Mouse (Mus musculus): Measurements from ENCODE around the gene Adgrg5.

Adgrg5 gene

GRCm38 (mm10) chr8:94967071-94967470, 43.6 kb downstream of the Adgrg5 start:
- in situ Hi-C loops (cut with MboI, MseI) = no loop called here

- in situ Hi-C loops (cut with MboI, MseI) = no loop called here
These were observed 44.1 kb downstream of the Adgrg5 start for GRCm38 (mm10) chr8:94967554-94967953.

GRCm38 (mm10) chr8:94973270-94973669, 49.8 kb downstream of the Adgrg5 start:
- in situ Hi-C loops (cut with MboI, MseI) = no loop called here

- in situ Hi-C loops (cut with MboI, MseI) = no loop called here
These were observed 50.3 kb downstream of the Adgrg5 start for GRCm38 (mm10) chr8:94973786-94974185.

- in situ Hi-C loops (cut with MboI, MseI) = no loop called here
These were observed 51.1 kb downstream of the Adgrg5 start, which contains the start of gene Adgrg1 for GRCm38 (mm10) chr8:94974467-94975165. Adgrg1 (plus strand) TSS chr8:94974751.

- in situ Hi-C loops (cut with MboI, MseI) = no loop called here
These were observed 53.3 kb downstream of the Adgrg5 start for GRCm38 (mm10) chr8:94976651-94977417.

GRCm38 (mm10) chr8:94978131-94978530, 54.6 kb downstream of the Adgrg5 start:
- in situ Hi-C loops (cut with MboI, MseI) = no loop called here

GRCm38 (mm10) chr8:94978593-94979319, 55.3 kb downstream of the Adgrg5 start:
- in situ Hi-C loops (cut with MboI, MseI) = no loop called here

GRCm38 (mm10) chr8:94980176-94980575, 56.7 kb downstream of the Adgrg5 start:
- in situ Hi-C loops (cut with MboI, MseI) = no loop called here

GRCm38 (mm10) chr8:94980976-94981375, 57.5 kb downstream of the Adgrg5 start:
- in situ Hi-C loops (cut with MboI, MseI) = no loop called here

- in situ Hi-C loops (cut with MboI, MseI) = no loop called here
These were observed 58.4 kb downstream of the Adgrg5 start for GRCm38 (mm10) chr8:94981848-94982247.

GRCm38 (mm10) chr8:94983146-94983545, 59.7 kb downstream of the Adgrg5 start:
- in situ Hi-C loops (cut with MboI, MseI) = no loop called here

- in situ Hi-C loops (cut with MboI, MseI) = no loop called here
These were observed 60.5 kb downstream of the Adgrg5 start for GRCm38 (mm10) chr8:94983881-94984516.

GRCm38 (mm10) chr8:94985023-94985422, 61.5 kb downstream of the Adgrg5 start:
- in situ Hi-C loops (cut with MboI, MseI) = no loop called here

- in situ Hi-C loops (cut with MboI, MseI) = no loop called here
These were observed 63.2 kb downstream of the Adgrg5 start for GRCm38 (mm10) chr8:94986676-94987075.

GRCm38 (mm10) chr8:94987553-94987952, 64.1 kb downstream of the Adgrg5 start:
- in situ Hi-C loops (cut with MboI, MseI) = no loop called here

GRCm38 (mm10) chr8:94988619-94989018, 65.1 kb downstream of the Adgrg5 start:
- in situ Hi-C loops (cut with MboI, MseI) = no loop called here

GRCm38 (mm10) chr8:94989711-94990110, 66.2 kb downstream of the Adgrg5 start:
- in situ Hi-C loops (cut with MboI, MseI) = loop anchor here (10.0 kb wide), 1 partner anchor 45 kb away; no protein-coding TSS in a partner anchor

- in situ Hi-C loops (cut with MboI, MseI) = loop anchor here (10.0 kb wide), 1 partner anchor 46 kb away; no protein-coding TSS in a partner anchor
These were observed 67.3 kb downstream of the Adgrg5 start for GRCm38 (mm10) chr8:94990598-94991453.

GRCm38 (mm10) chr8:94991454-94991994, 68.0 kb downstream of the Adgrg5 start:
- in situ Hi-C loops (cut with MboI, MseI) = loop anchor here (10.0 kb wide), 1 partner anchor 47 kb away; no protein-coding TSS in a partner anchor
